Mouse (Mus musculus) layer of hippocampus, adult 18-20 months (tissue): ENCODE measurements at regions not wholly inside any gene's neighbourhood (a gene's known extent, or its start where the extent isn't known, plus 50 kb on each side); places are given as distances from the start of the nearest gene placed in this dataset.

Source experiments
- DNase-seq, 2 experiments: peaks; one replicate each; pipeline ENCODE4 v3.0.0; 2022; ENCODE audit warnings: low spot score in 2 of 2

- no peak for DNase-seq
Measured at GRCm38 (mm10) chr3:147981621-147982020, 1008.7 kb downstream of the Adgrl2 start.

GRCm38 (mm10) chr3:147976579-147976978 is 1013.8 kb downstream of the Adgrl2 start:
- DNase-seq = no peak

- no peak for DNase-seq
Measured at GRCm38 (mm10) chr3:147976069-147976468, 1014.3 kb downstream of the Adgrl2 start.

- no peak for DNase-seq
Measured at GRCm38 (mm10) chr3:147975500-147975899, 1014.9 kb downstream of the Adgrl2 start.

GRCm38 (mm10) chr3:147974515-147974914 is 1015.8 kb downstream of the Adgrl2 start:
- DNase-seq = no peak

- DNase-seq = no peak
Measured at GRCm38 (mm10) chr3:147968271-147968670, 1022.1 kb downstream of the Adgrl2 start.

GRCm38 (mm10) chr3:147967866-147968265 is 1022.5 kb downstream of the Adgrl2 start:
- no peak for DNase-seq

- DNase-seq = no peak
Measured at GRCm38 (mm10) chr3:147967261-147967660, 1023.1 kb downstream of the Adgrl2 start.

- no peak for DNase-seq
Measured at GRCm38 (mm10) chr3:147966827-147967226, 1023.5 kb downstream of the Adgrl2 start.

- no peak for DNase-seq
Measured at GRCm38 (mm10) chr3:147966379-147966778, 1024.0 kb downstream of the Adgrl2 start.

- DNase-seq = no peak
Measured at GRCm38 (mm10) chr3:147963698-147964476, 1026.5 kb downstream of the Adgrl2 start.

- no peak for DNase-seq
Measured at GRCm38 (mm10) chr3:147948041-147948592, 1042.2 kb downstream of the Adgrl2 start.

GRCm38 (mm10) chr3:147943314-147943713 is 1047.0 kb downstream of the Adgrl2 start:
- DNase-seq = peak in 1 of 2 experiments; percentile 6

GRCm38 (mm10) chr3:147930811-147931251 is 1059.5 kb downstream of the Adgrl2 start:
- DNase-seq = peak in 1 of 2 experiments; percentile 26

GRCm38 (mm10) chr3:147920181-147920580 is 1068.0 kb downstream of the Ttll7 start:
- no peak for DNase-seq

GRCm38 (mm10) chr3:147919701-147920100 is 1067.5 kb downstream of the Ttll7 start:
- DNase-seq = no peak

- no peak for DNase-seq
Measured at GRCm38 (mm10) chr3:147919146-147919545, 1067.0 kb downstream of the Ttll7 start.

GRCm38 (mm10) chr3:147896751-147897150 is 1044.6 kb downstream of the Ttll7 start:
- no peak for DNase-seq

GRCm38 (mm10) chr3:147891682-147892081 is 1039.5 kb downstream of the Ttll7 start:
- DNase-seq = no peak

GRCm38 (mm10) chr3:147886261-147886893 is 1034.2 kb downstream of the Ttll7 start:
- DNase-seq = peak in 1 of 2 experiments; percentile 25

- DNase-seq = no peak
Measured at GRCm38 (mm10) chr3:147882936-147883645, 1030.9 kb downstream of the Ttll7 start.

- DNase-seq = no peak
Measured at GRCm38 (mm10) chr3:147878690-147879089, 1026.5 kb downstream of the Ttll7 start.
